Mouse (Mus musculus): ENCODE data around the gene Hoxd4. TPM values are rescaled to one million over a fixed set of nuclear protein-coding genes. Genes with fewer than 3 reads are reported as not detected.
A peak's percentile ranks its signal among the peaks of the same experiment; 100 is the strongest.

Gene Hoxd4
- polyA plus RNA-seq, 1 experiment, result 91.6 TPM

- DNase-seq (ENCODE audit: low read depth), result no peak
These were observed 6.7 kb upstream of the Hoxd4 start for GRCm38 (mm10) chr2:74704999-74705466.

GRCm38 (mm10) chr2:74705467-74706089 is 6.2 kb upstream of the Hoxd4 start:
- no peak for DNase-seq (ENCODE audit: low read depth)

GRCm38 (mm10) chr2:74706393-74706960 is 5.3 kb upstream of the Hoxd4 start:
- no peak for DNase-seq (ENCODE audit: low read depth)

GRCm38 (mm10) chr2:74707599-74707998 is 4.1 kb upstream of the Hoxd4 start:
- DNase-seq (ENCODE audit: low read depth), result no peak

GRCm38 (mm10) chr2:74708676-74709075 is 3.1 kb upstream of the Hoxd4 start:
- DNase-seq (ENCODE audit: low read depth), result no peak

GRCm38 (mm10) chr2:74709465-74710419 is 2.0 kb upstream of the Hoxd4 start:
- DNase-seq (ENCODE audit: low read depth), result no peak

GRCm38 (mm10) chr2:74710929-74711543 is 693 bp upstream of the Hoxd4 start:
- DNase-seq (ENCODE audit: low read depth), result no peak

GRCm38 (mm10) chr2:74713239-74714150 is 1.8 kb downstream of the Hoxd4 start:
- DNase-seq (ENCODE audit: low read depth), result no peak

- no peak for DNase-seq (ENCODE audit: low read depth)
These were observed 2.5 kb downstream of the Hoxd4 start for GRCm38 (mm10) chr2:74714156-74714789.

GRCm38 (mm10) chr2:74714881-74715280 is 3.2 kb downstream of the Hoxd4 start:
- no peak for DNase-seq (ENCODE audit: low read depth)

- DNase-seq (ENCODE audit: low read depth), result no peak
These were observed 3.9 kb downstream of the Hoxd4 start for GRCm38 (mm10) chr2:74715504-74716241.

- no peak for DNase-seq (ENCODE audit: low read depth)
These were observed 8.7 kb downstream of the Hoxd4 start for GRCm38 (mm10) chr2:74720384-74720783.

- DNase-seq (ENCODE audit: low read depth), result no peak
These were observed 9.3 kb downstream of the Hoxd4 start for GRCm38 (mm10) chr2:74720955-74721491.

GRCm38 (mm10) chr2:74721882-74722281 is 10.2 kb downstream of the Hoxd4 start:
- peak; percentile 80 for DNase-seq (ENCODE audit: low read depth)

- DNase-seq (ENCODE audit: low read depth), result no peak
These were observed 11.2 kb downstream of the Hoxd4 start for GRCm38 (mm10) chr2:74722949-74723348.

- no peak for DNase-seq (ENCODE audit: low read depth)
These were observed 12.7 kb downstream of the Hoxd4 start for GRCm38 (mm10) chr2:74724244-74725015.

- DNase-seq (ENCODE audit: low read depth), result no peak
These were observed 13.4 kb downstream of the Hoxd4 start for GRCm38 (mm10) chr2:74725171-74725570.

GRCm38 (mm10) chr2:74726551-74726950 is 14.8 kb downstream of the Hoxd4 start, which contains the start of gene Gm28230:
Gm28230 (plus strand) TSS chr2:74726728.
- no peak for DNase-seq (ENCODE audit: low read depth)
